Mouse (Mus musculus): ENCODE data around the gene Fcamr. TPM values are rescaled to one million over a fixed set of nuclear protein-coding genes. Genes with fewer than 3 reads are reported as not detected.

Gene Fcamr
- not detected for total RNA-seq (2021)

DNA sequence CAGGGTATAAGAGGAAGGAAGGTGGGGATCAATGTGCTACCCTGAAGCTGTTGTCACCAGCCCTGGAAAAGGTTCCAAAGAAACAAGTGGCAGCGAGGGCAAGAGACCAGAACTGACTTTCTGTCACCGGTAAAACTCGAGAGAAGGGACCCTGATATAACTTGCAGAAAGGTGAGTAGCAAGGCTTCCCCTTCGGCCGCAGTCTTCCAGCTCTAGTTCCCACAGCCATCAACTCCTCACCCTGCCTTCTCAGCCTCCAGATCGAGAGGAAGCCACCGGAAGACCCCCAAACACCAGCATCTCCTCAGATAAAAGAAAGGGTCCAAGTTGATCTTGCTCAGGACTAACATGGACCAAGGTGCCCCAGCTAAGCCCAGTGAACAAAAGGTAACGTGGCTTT, at the start of gene Fcamr:
Gene Fcamr, plus strand, starts transcription at position 301 of the 400 bp plus-strand sequence.
- intact Hi-C loops (cut with DNase I), result no loop called here
- no peak for DNase-seq (ENCODE audit: low spot score in 2 of 2)

DNA sequence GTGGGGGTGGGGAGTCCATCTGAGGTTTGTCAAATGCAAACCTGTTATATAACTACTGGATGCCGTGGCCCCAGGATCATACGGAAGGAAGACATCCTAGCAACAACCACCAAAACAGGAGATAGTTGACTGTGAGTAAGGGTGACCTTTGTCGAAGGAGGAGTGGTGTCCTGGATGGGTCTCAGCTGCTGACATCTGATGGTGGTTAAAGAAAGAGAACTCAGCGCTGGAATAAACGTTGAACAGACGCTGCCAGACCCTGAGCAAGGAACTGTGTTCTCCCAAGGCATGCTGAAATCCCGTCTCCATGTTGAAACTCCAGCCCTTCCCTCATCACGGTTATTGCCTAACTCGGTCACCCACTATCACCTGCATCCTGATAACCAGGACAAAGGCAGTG, 41.0 kb upstream of the Fcamr start:
- DNase-seq (ENCODE audit: low spot score in 2 of 2), result no peak
- intact Hi-C loops (cut with DNase I), result no loop called here

DNA sequence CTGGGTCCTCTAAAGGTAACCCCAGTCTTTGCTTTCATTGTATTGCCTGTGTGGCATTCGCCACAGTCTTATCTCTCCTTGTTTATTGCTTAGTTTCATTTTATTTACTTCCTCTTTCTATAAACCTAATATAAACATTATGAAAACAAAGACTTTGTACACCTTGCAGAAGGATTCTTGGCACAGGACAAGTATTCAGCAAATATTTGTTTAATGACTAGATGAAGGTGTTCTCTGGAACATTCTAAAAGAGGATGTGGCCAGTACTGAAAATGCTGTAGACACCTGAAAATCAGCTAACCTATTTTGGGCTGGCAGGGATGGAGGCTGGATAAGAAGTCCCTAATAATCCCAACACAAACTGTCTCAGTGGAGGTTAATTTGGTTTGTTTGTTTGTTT, 39.1 kb upstream of the Fcamr start:
- DNase-seq (ENCODE audit: low spot score in 2 of 2), result no peak
- intact Hi-C loops (cut with DNase I), result no loop called here

- intact Hi-C loops (cut with DNase I), result no loop called here
- DNase-seq (ENCODE audit: low spot score in 2 of 2), result no peak
These were observed 38.5 kb upstream of the Fcamr start for GRCm38 (mm10) chr1:130762045-130762760.

DNA sequence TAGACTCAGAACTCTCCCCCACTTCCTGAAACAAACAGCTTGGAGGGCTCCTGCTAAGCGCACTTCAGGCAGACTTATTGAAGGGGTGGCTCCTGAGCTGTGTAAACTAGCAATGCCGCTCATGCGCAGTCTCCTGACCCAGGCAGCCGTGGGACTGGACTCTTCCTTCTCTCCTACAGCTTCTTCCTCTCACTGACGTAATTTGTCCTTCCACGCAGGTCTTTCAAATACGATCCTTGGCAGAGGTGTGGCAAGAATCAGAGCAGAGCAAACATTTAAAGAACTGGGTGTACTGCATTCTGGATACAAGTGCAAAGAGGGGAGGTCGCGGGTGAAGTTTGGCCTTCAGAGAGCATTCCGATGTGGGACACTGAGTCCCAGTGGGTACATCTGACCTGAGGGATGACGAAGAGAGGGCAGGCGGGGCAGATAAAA, 36.7 kb upstream of the Fcamr start:
- intact Hi-C loops (cut with DNase I), result no loop called here
- DNase-seq (ENCODE audit: low spot score in 2 of 2), result no peak

GRCm38 (mm10) chr1:130767066-130767465, 33.6 kb upstream of the Fcamr start:
- intact Hi-C loops (cut with DNase I), result no loop called here
- DNase-seq (ENCODE audit: low spot score in 2 of 2), result no peak

DNA sequence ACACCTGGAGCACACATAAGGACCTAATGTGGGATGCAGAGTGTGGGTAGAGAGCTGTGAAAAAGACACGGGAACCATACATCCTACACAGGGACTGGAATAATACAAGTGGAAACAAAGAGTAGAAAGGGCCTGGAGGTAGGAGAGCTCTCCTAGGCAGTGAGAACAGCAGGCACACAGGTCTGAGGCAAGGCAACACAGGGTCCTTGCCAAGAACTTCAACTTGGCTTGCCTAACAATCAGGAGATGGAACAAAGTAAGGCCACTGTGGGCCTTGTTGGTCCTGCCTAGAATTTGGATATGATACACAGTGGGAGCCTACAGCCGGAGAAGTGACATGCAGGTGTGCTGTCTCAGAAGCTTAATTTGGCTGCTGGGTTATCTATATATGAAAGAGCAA, 30.8 kb upstream of the Fcamr start:
- intact Hi-C loops (cut with DNase I), result loop anchor here (10.0 kb wide), 1 partner anchor 75 kb away; no protein-coding TSS in a partner anchor
- no peak for DNase-seq (ENCODE audit: low spot score in 2 of 2)

DNA sequence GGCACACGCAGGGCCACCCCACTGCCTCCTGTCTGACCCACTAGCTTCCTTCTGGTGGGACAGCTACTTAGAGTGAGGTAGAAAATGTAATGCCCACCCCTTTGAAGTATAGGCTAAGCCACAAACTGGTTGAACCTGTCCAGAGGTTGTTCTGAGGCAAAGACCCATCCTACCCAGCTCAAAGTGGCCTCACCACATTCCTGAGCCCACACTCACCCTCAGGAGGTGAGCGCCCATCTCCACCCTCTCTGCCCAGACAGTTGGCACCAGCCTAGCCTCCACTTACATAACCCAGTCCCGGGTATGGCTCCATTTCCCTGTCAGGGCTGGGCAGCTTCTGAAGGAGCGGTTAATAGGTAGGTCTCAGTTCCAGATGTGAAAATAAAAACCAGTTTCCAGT, 30.2 kb upstream of the Fcamr start:
- intact Hi-C loops (cut with DNase I), result loop anchor here (10.0 kb wide), 1 partner anchor 76 kb away; no protein-coding TSS in a partner anchor
- no peak for DNase-seq (ENCODE audit: low spot score in 2 of 2)

DNA sequence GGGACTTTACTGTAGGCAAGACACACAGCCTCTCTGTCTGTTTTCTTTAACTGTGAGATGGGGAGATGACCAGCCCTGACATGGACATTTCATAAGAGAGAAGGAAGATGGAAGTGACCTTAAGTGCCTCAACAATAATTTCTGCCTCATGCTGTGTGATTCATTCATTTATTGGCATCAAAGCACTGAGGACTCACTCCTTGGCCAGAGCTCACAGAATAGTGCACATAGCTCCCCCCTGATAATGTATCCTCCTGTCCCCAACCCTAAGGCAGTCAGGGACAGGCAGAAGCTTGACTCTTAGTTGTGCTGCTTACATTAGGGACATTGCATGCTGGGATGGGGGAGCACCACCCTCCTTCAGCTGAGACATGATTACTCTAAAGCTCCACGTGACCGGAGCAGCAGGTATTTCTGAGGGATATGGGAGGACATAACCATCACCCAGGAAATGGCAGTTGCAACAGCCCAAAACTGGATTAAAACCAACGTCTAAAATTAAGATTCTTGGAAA, 29.7 kb upstream of the Fcamr start:
- DNase-seq (ENCODE audit: low spot score in 2 of 2), result no peak
- intact Hi-C loops (cut with DNase I), result loop anchor here (10.0 kb wide), 1 partner anchor 76 kb away; no protein-coding TSS in a partner anchor

- DNase-seq (ENCODE audit: low spot score in 2 of 2), result no peak
- intact Hi-C loops (cut with DNase I), result loop anchor here (10.0 kb wide), 1 partner anchor 80 kb away; no protein-coding TSS in a partner anchor
These were observed 25.5 kb upstream of the Fcamr start for GRCm38 (mm10) chr1:130775234-130775633.

DNA sequence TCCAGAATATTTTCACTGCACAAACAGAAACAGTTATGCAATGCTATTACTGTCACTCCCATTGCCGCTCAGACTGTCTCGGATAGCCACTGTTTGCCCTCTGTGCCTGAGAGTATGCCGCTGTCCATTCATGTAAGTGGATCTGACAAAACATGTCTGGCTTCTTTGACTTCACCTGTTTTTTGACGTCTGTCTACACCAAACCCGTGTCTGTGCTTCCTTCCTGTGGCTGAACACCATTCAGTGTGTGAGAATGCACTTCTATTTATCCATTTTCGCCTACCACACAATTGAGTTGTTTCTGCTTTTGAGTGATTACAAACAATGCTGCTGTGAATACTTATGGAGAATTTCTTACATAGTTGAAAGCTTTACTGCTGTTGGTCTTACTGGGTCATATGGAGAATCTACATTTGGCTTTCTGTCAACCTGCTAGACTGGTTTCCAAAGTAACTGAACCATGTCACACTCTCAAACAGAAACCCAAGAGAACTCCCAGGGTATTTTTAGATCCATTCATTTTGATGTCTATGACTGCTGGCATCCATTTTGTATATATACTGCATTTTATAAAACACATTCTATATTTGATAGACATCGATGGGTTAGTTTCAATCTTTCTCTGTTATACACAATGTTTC, 24.9 kb upstream of the Fcamr start:
- DNase-seq (ENCODE audit: low spot score in 2 of 2), result no peak
- intact Hi-C loops (cut with DNase I), result loop anchor here (10.0 kb wide), 1 partner anchor 81 kb away; no protein-coding TSS in a partner anchor

DNA sequence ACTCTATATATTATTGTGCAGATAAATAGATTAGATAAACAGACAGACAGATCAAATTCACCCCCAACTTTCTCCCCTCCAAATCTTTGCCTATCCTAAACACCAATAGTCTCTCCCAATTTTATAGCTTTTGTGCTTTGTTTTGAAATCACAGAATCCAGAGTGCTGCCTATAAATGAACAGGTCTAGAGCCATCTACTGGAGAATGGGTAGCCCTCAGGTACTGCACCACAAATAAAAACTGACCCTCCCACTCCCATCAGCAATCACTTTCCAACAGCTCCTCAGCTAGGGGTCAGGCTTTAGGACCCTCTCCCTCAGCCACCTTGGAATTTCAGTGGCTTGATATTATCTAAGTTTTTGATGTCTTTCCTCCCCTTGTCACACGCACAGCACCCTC, 24.1 kb upstream of the Fcamr start:
- intact Hi-C loops (cut with DNase I), result loop anchor here (10.0 kb wide), 1 partner anchor 82 kb away; no protein-coding TSS in a partner anchor

DNA sequence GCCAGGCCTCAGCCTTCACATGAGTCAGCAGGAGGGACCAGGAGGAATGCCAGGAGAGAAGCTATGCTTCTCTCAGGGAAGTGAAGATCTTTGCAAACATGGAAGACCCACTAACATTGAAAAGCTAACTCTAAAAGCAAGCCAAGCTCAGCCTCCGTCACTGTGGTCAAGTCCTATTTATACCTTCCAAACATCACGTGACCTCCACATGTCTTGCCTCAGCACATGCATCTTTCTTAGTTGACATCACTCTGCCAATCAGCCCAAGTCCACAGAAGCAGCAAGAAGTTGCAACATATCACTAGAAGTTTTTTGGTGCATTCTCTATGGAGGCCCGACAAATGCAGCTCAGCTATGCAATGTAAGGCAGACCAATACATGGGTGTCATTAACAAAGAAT, 20.8 kb upstream of the Fcamr start:
- DNase-seq (ENCODE audit: low spot score in 2 of 2), result no peak
- intact Hi-C loops (cut with DNase I), result loop anchor here (5.0 to 10.0 kb wide), 2 partner anchors 85 to 233 kb away; no protein-coding TSS in a partner anchor

More for the DNA sequence above, 24.1 kb upstream of the Fcamr start:
- DNase-seq (ENCODE audit: low spot score in 2 of 2), result no peak

GRCm38 (mm10) chr1:130784054-130784453, 16.6 kb upstream of the Fcamr start:
- intact Hi-C loops (cut with DNase I), result loop anchor here (5.0 kb wide), 1 partner anchor 237 kb away; no protein-coding TSS in a partner anchor
- no peak for DNase-seq (ENCODE audit: low spot score in 2 of 2)

- intact Hi-C loops (cut with DNase I), result no loop called here
- DNase-seq (ENCODE audit: low spot score in 2 of 2), result no peak
These were observed 13.7 kb upstream of the Fcamr start for GRCm38 (mm10) chr1:130787001-130787400.

- no peak for DNase-seq (ENCODE audit: low spot score in 2 of 2)
- intact Hi-C loops (cut with DNase I), result no loop called here
These were observed 10.9 kb upstream of the Fcamr start for GRCm38 (mm10) chr1:130789512-130790451.

GRCm38 (mm10) chr1:130795331-130795730, 5.4 kb upstream of the Fcamr start:
- no peak for DNase-seq (ENCODE audit: low spot score in 2 of 2)
- intact Hi-C loops (cut with DNase I), result loop anchor here (5.0 kb wide), 2 partner anchors 257 to 477 kb away; no protein-coding TSS in a partner anchor

GRCm38 (mm10) chr1:130796967-130797684, 3.6 kb upstream of the Fcamr start:
- intact Hi-C loops (cut with DNase I), result loop anchor here (5.0 kb wide), 2 partner anchors 255 to 475 kb away; no protein-coding TSS in a partner anchor
- DNase-seq (ENCODE audit: low spot score in 2 of 2), result peak; percentile 10 to 31

DNA sequence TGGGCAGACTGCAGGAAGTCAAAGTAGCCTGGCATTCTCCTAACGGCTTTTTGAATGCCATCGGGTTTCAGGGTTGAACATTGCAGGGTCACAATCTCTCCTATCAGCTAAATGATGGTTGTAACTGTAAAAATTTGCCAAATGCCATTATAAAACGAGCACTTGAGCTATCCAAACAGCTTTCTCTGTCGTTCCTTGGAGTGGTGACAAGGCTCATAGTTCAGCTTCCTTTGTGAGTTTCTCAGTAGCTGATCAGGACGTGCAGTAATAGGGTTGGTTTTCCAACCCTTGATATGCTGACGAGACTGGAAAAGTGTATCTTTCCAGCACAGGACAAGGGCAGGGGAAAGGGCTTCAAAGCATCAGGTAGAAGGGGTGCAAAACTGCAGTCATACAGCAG, 2.7 kb upstream of the Fcamr start:
- intact Hi-C loops (cut with DNase I), result loop anchor here (5.0 kb wide), 2 partner anchors 254 to 474 kb away; no protein-coding TSS in a partner anchor
- no peak for DNase-seq (ENCODE audit: low spot score in 2 of 2)

Data from left cerebral cortex, postnatal 36 days (tissue).